Mouse (Mus musculus) brain, embryonic 14.5 days (tissue): ENCODE data around the gene Cep170.

Source experiments
- CTCF ChIP-seq: fragments of 200-500 bp; IDR thresholded peaks from 2 replicates; pipeline ENCODE4 v1.5.1; 2012; ENCODE audit warnings: inconsistent platforms, mild to moderate bottlenecking, moderate library complexity, borderline replicate concordance; ENCODE audit not compliant: insufficient read depth, insufficient read length; ENCODE audit errors: extremely low read depth
- POLR2A ChIP-seq: fragments of 200-500 bp; IDR thresholded peaks from 2 replicates; pipeline ENCODE4 v1.6.1; 2012; ENCODE audit warnings: mild to moderate bottlenecking, inconsistent platforms, borderline replicate concordance; ENCODE audit not compliant: poor library complexity, insufficient read depth, insufficient read length, severe bottlenecking; ENCODE audit errors: extremely low read depth

GRCm38 (mm10) chr1:176698647-176699046, 115.2 kb downstream of the Cep170 start:
- TF ChIP-seq POLR2A (no peak), CTCF (no peak; the same call in 1 of the 2 replicates)
